10 mouse cellular contexts compared by ENCODE assay signal in the genomic region with DNA sequence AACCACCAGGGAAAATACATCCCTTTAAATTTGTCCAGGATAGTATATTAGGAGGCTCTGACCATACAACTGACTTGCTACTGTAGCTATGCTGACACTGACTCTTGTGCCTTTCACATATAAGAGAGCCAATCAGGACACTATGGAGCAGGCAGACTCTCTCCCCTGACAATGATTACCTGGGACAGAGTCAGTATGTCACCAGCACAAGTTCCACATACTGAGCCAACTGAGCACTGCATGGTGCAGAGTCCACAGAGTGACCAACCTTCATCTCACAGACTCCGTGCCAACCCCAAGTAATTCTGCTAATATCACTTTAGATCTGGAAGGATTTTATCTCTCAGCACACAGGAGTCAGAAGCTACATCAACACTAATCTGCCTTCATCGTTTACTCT.
"Had no signal": no experiment of that assay in that cellular context is flagged by ENCODE, and none has a peak within 500 bp of the region (broad histone marks: within the 10 kb centered on the region; RNA-seq: fewer than 3 reads in every experiment).

No protein-coding gene starts in this region.

- H3K4me3 ChIP-seq: hindbrain, embryonic 13.5 days; layer of hippocampus, adult 2 months; limb, embryonic 12.5 days; liver, embryonic 15.5 days; midbrain, embryonic 13.5 days had no signal

- H3K27me3 ChIP-seq: hindbrain, embryonic 13.5 days; limb, embryonic 12.5 days; liver, embryonic 15.5 days; midbrain, embryonic 13.5 days had no signal

- H3K4me2 ChIP-seq: hindbrain, embryonic 13.5 days; limb, embryonic 12.5 days; liver, embryonic 15.5 days; midbrain, embryonic 13.5 days had no signal

- DNase-seq: lung, postnatal 36 days; right cerebral cortex, postnatal 25 days; thymus, postnatal 36 days had no signal

- H3K9me3 ChIP-seq: hindbrain, embryonic 13.5 days; limb, embryonic 12.5 days; liver, embryonic 15.5 days; midbrain, embryonic 13.5 days had no signal

- H3K27ac ChIP-seq: hindbrain, embryonic 13.5 days; hindbrain, postnatal 0 days; layer of hippocampus, adult 2 months; limb, embryonic 12.5 days; liver, embryonic 15.5 days; midbrain, embryonic 13.5 days had no signal

- ATAC-seq: hindbrain, postnatal 0 days; lung, postnatal 0 days; midbrain, embryonic 13.5 days had no signal

- H3K36me3 ChIP-seq: hindbrain, embryonic 13.5 days; liver, embryonic 15.5 days had no signal

- H3K9ac ChIP-seq: hindbrain, embryonic 13.5 days; limb, embryonic 12.5 days; liver, embryonic 15.5 days; midbrain, embryonic 13.5 days had no signal
